In genomic region chrX:101256603-101257002, GRCm38 (mm10) we compare ENCODE assay signal across 10 mouse cellular contexts. TPM values are rescaled to one million over a fixed set of nuclear protein-coding genes. Genes with fewer than 3 reads are reported as not detected.
DNase-seq lines count a peak whose midpoint lies in the region; ATAC-seq and TF ChIP-seq lines count a peak whose summit lies in the region.
"Had no signal": no experiment of that assay in that cellular context is flagged by ENCODE, and none has a peak within 500 bp of the region (broad histone marks: within the 10 kb centered on the region; RNA-seq: fewer than 3 reads in every experiment).

No protein-coding gene starts in this region.

- ATAC-seq in embryonic facial prominence, embryonic 12.5 days (ENCODE audit: insufficient number of reproducible peaks, insufficient read depth, low FRiP score, low TSS enrichment), result no peak
- no peak for ATAC-seq in monocyte, adult 5-6 weeks (replicated peaks; ENCODE audit: insufficient number of reproducible peaks, low FRiP score, low TSS enrichment, poor library complexity, severe bottlenecking)
- no peak for ATAC-seq in inflammation-experienced regulatory T-cells, adult 6 months
- ATAC-seq: forebrain, embryonic 13.5 days had no signal

- 86% methylated on average over 13 of the region's 13 CpGs for WGBS in embryonic facial prominence, embryonic 12.5 days

- no peaks in the 10 kb centered on the region for H3K9me3 ChIP-seq in CH12.LX (replicated peaks; ENCODE audit: low read length)
- H3K9me3 ChIP-seq in embryonic facial prominence, embryonic 12.5 days, result no peaks in the 10 kb centered on the region
- H3K9me3 ChIP-seq: forebrain, embryonic 13.5 days; lung, embryonic 15.5 days had no signal

- H3K79me2 ChIP-seq in CH12.LX (replicated peaks; ENCODE audit: control insufficient read depth, extremely low read depth, insufficient read depth, poor library complexity, severe bottlenecking), result no peaks in the 10 kb centered on the region

- TF ChIP-seq EP300 in CH12.LX (IDR thresholded peaks at IDR 0.05; ENCODE audit: low read length), result no peak

- no peaks in the 10 kb centered on the region for H3K27me3 ChIP-seq in CH12.LX (replicated peaks)
- H3K27me3 ChIP-seq in embryonic facial prominence, embryonic 12.5 days, result no peaks in the 10 kb centered on the region; the same call in 1 of the 2 replicates
- H3K27me3 ChIP-seq: forebrain, embryonic 13.5 days; lung, embryonic 15.5 days had no signal

- intact Hi-C loops in heart, postnatal 14 days (cut with DNase I), result no loop called here

- dilution Hi-C loops in CH12.LX (cut with MboI; ENCODE audit: extremely low pct_ligation_motif_present, extremely low pct_unique_long_range_greater_than_20kb, low sequenced_read_pairs), result no loop called here

- no peak overlapping the region for H3K9ac ChIP-seq in CH12.LX (ENCODE audit: insufficient read depth, low read depth)
- no peak overlapping the region for H3K9ac ChIP-seq in embryonic facial prominence, embryonic 12.5 days
- H3K9ac ChIP-seq: forebrain, embryonic 13.5 days; lung, embryonic 15.5 days had no signal

- no peak for TF ChIP-seq POLR2A in CH12.LX (IDR thresholded peaks at IDR 0.05; ENCODE audit: low read depth, low read length)

- no peak overlapping the region for H3K27ac ChIP-seq in CH12.LX (ENCODE audit: insufficient read depth, low read depth)
- H3K27ac ChIP-seq in embryonic facial prominence, embryonic 12.5 days, result no peak overlapping the region
- H3K27ac ChIP-seq: forebrain, embryonic 13.5 days; lung, embryonic 15.5 days had no signal

- DNase-seq in heart, postnatal 14 days, result peak; percentile 15 to 25
- no peak for DNase-seq in heart, adult 18-20 months
- DNase-seq in CH12.LX (ENCODE audit: extremely low read depth), result no peak
- DNase-seq in lung, postnatal 36 days, result peak; percentile 50
- no peak for DNase-seq in layer of hippocampus, adult 18-20 months (ENCODE audit: low spot score in 2 of 2)

- peak; percentile 29 for TF ChIP-seq RAD21 in CH12.LX (IDR thresholded peaks at IDR 0.05; ENCODE audit: low read depth, low read length)

- in situ Hi-C loops in CH12.LX (cut with MboI; ENCODE audit: low pct_ligation_motif_present, low pct_unique_long_range_greater_than_20kb, low sequenced_read_pairs), result no loop called here

- peaks cover 3 to 18% of the 10 kb centered on the region in 2 experiments; a peak in 3 of 4 replicates for H3K4me1 ChIP-seq in CH12.LX (ENCODE audit: control insufficient read depth in 1 of 2, insufficient read depth in 2 of 2)
- H3K4me1 ChIP-seq in embryonic facial prominence, embryonic 12.5 days, result peaks cover 11% of the 10 kb centered on the region; the same call in 1 of the 2 replicates

- no peak overlapping the region for H3K4me3 ChIP-seq in CH12.LX (replicated peaks in 1 of 3; ENCODE audit: low read depth in 2 of 3, low read length in 2 of 3, poor library complexity in 1 of 3)
- H3K4me3 ChIP-seq in embryonic facial prominence, embryonic 12.5 days, result no peak overlapping the region
- H3K4me3 ChIP-seq: forebrain, embryonic 13.5 days had no signal

- no peak overlapping the region for H3K4me2 ChIP-seq in CH12.LX (ENCODE audit: insufficient read depth, low read depth, poor library complexity, severe bottlenecking)
- H3K4me2 ChIP-seq in embryonic facial prominence, embryonic 12.5 days (replicated peaks), result peak overlapping the region; percentile 57

- peak in 1 of 2 experiments; percentile 56; a peak in 2 of 4 replicates for TF ChIP-seq CTCF in CH12.LX (conservative IDR thresholded peaks at IDR 0.05 in 1 of 2, IDR thresholded peaks at IDR 0.05 in 1 of 2; ENCODE audit: low read depth in 2 of 2, low read length in 2 of 2)

- H3K36me3 ChIP-seq in CH12.LX (replicated peaks in 1 of 2; ENCODE audit: control insufficient read depth in 1 of 2, insufficient read depth in 1 of 2, low read length in 1 of 2), result peaks cover 21 to 36% of the 10 kb centered on the region in 2 experiments
- H3K36me3 ChIP-seq in embryonic facial prominence, embryonic 12.5 days, result peaks cover 10% of the 10 kb centered on the region; the same call in 1 of the 2 replicates
- H3K36me3 ChIP-seq: lung, embryonic 15.5 days had no signal

TF ChIP-seq in CH12.LX, 34 proteins besides CTCF, POLR2A, EP300 and RAD21:
- no peak for TF ChIP-seq USF2 (conservative IDR thresholded peaks at IDR 0.05; ENCODE audit: low read depth, low read length)
- TF ChIP-seq KAT2A (IDR thresholded peaks at IDR 0.05; ENCODE audit: insufficient replicate concordance, low read length), result no peak
- no peak for TF ChIP-seq TBP (conservative IDR thresholded peaks at IDR 0.05; ENCODE audit: low read depth, low read length)
- 0 out of 2 replicates have a peak, but pooled peaks have one; percentile 13 for TF ChIP-seq BHLHE40 (IDR thresholded peaks at IDR 0.05; ENCODE audit: low read depth, low read length)
- TF ChIP-seq HCFC1 (IDR thresholded peaks at IDR 0.05; ENCODE audit: low read depth, low read length), result no peak
- peak; percentile 25 for TF ChIP-seq SMC3 (IDR thresholded peaks at IDR 0.05; ENCODE audit: low read depth, low read length)
- TF ChIP-seq PAX5 (IDR thresholded peaks at IDR 0.05; ENCODE audit: low read length), result no peak
- no peak for TF ChIP-seq ZC3H11A (IDR thresholded peaks at IDR 0.05; ENCODE audit: low read depth, low read length)

RNA-seq across cellular contexts. Expression of gene Foxo4, which starts 2.3 kb away (rescaled TPM):
- total RNA-seq in heart, postnatal 14 days (2021), result 10 to 100 TPM; 42.3 to 43.2 TPM
- 10 to 100 TPM; 59.9 to 64.4 TPM for total RNA-seq in heart, adult 18-20 months (2021)
- total RNA-seq in CH12.LX (2012; rRNA removed), result 7.9 and 8.2 TPM in 2 replicates
- 7.4 and 9.0 TPM in 2 replicates for total RNA-seq in CH12.LX (2014; rRNA removed)
- polyA plus RNA-seq in CH12.LX (2012; ENCODE audit: insufficient read length, low read depth), result 10.5 and 10.8 TPM in 2 replicates
- polyA plus RNA-seq in embryonic facial prominence, embryonic 12.5 days (2016; fragmentation: Nextera tagmentation; extraction: Ambion mirVana), result 2.6 and 3.4 TPM in 2 replicates
- total RNA-seq in monocyte, adult 5-6 weeks (2017), result 14.0 to 20.8 TPM (median 14.5 TPM) in 3 replicates
- polyA plus RNA-seq in inflammation-experienced regulatory T-cells, adult 6 months (2017; shearing (Covaris generic)), result 1 to 10 TPM; 3.6 to 4.7 (median 4.7) TPM
- total RNA-seq in layer of hippocampus, adult 18-20 months (2021), result 10 to 100 TPM; 23.3 to 25.3 TPM

RNA-seq across cellular contexts. Expression of gene Gm614, which starts 7.2 kb away (rescaled TPM):
- under 1 TPM; 0.32 to 0.38 TPM for total RNA-seq in heart, postnatal 14 days (2021)
- not detected for total RNA-seq in heart, adult 18-20 months (2021)
- total RNA-seq in CH12.LX (2012; rRNA removed), result 0.25 and 0.64 TPM in 2 replicates
- 1.2 and 1.3 TPM in 2 replicates for total RNA-seq in CH12.LX (2014; rRNA removed)
- 6.0 and 6.5 TPM in 2 replicates for polyA plus RNA-seq in CH12.LX (2012; ENCODE audit: insufficient read length, low read depth)
- polyA plus RNA-seq in embryonic facial prominence, embryonic 12.5 days (2016; fragmentation: Nextera tagmentation; extraction: Ambion mirVana), result not detected in 2 replicates
- 10.8 to 15.8 TPM (median 13.4 TPM) in 3 replicates for total RNA-seq in monocyte, adult 5-6 weeks (2017)
- 1 to 10 TPM in 2 of 3 experiments, not detected in 1; 2.1 to 2.6 TPM for polyA plus RNA-seq in inflammation-experienced regulatory T-cells, adult 6 months (2017; shearing (Covaris generic))
- total RNA-seq in layer of hippocampus, adult 18-20 months (2021), result not detected
- polyA plus RNA-seq: forebrain, embryonic 13.5 days; lung, embryonic 15.5 days had no signal

RNA-seq across cellular contexts. Expression of gene Il2rg, which starts 11.5 kb away (rescaled TPM):
- 10 to 100 TPM; 11.5 to 19.4 TPM for total RNA-seq in heart, postnatal 14 days (2021)
- 10 to 100 TPM; 10.5 to 15.1 TPM for total RNA-seq in heart, adult 18-20 months (2021)
- total RNA-seq in CH12.LX (2012; rRNA removed), result 64.1 and 82.6 TPM in 2 replicates
- total RNA-seq in CH12.LX (2014; rRNA removed), result 80.3 and 88.0 TPM in 2 replicates
- polyA plus RNA-seq in CH12.LX (2012; ENCODE audit: insufficient read length, low read depth), result 261 and 294 TPM in 2 replicates
- polyA plus RNA-seq in embryonic facial prominence, embryonic 12.5 days (2016; fragmentation: Nextera tagmentation; extraction: Ambion mirVana), result 5.4 and 5.5 TPM in 2 replicates
- 206 to 400 TPM (median 270 TPM) in 3 replicates for total RNA-seq in monocyte, adult 5-6 weeks (2017)
- polyA plus RNA-seq in inflammation-experienced regulatory T-cells, adult 6 months (2017; shearing (Covaris generic)), result 1,000 to 10,000 TPM; 1,580 to 1,755 (median 1,720) TPM
- total RNA-seq in layer of hippocampus, adult 18-20 months (2021), result under 1 TPM; 0.74 to 0.79 TPM

RNA-seq across cellular contexts. Expression of gene Gm20489, which starts 12.2 kb away (rescaled TPM):
- not detected for total RNA-seq in heart, postnatal 14 days (2021)
- not detected for total RNA-seq in heart, adult 18-20 months (2021)
- total RNA-seq in CH12.LX (2012; rRNA removed), result not detected in 2 replicates
- not detected in 2 replicates for total RNA-seq in CH12.LX (2014; rRNA removed)
- polyA plus RNA-seq in CH12.LX (2012; ENCODE audit: insufficient read length, low read depth), result 0.30 TPM in 1 of 2 replicates, not detected in the other
- polyA plus RNA-seq in embryonic facial prominence, embryonic 12.5 days (2016; fragmentation: Nextera tagmentation; extraction: Ambion mirVana), result not detected in 2 replicates
- not detected in 3 replicates for total RNA-seq in monocyte, adult 5-6 weeks (2017)
- polyA plus RNA-seq in inflammation-experienced regulatory T-cells, adult 6 months (2017; shearing (Covaris generic)), result 1 to 10 TPM in 1 of 3 experiments, not detected in 2; 1.3 TPM
- not detected for total RNA-seq in layer of hippocampus, adult 18-20 months (2021)
- polyA plus RNA-seq: forebrain, embryonic 13.5 days; lung, embryonic 15.5 days had no signal

RNA-seq across cellular contexts. Expression of gene Med12, which starts 17.2 kb away (rescaled TPM):
- total RNA-seq in heart, postnatal 14 days (2021), result 10 to 100 TPM; 22.5 to 25.8 TPM
- total RNA-seq in heart, adult 18-20 months (2021), result 10 to 100 TPM; 13.5 to 19.1 TPM
- total RNA-seq in CH12.LX (2012; rRNA removed) (35.7 and 40.3 TPM in 2 replicates), CH12.LX (2014; rRNA removed) (15.5 and 15.7 TPM in 2 replicates)
- polyA plus RNA-seq in CH12.LX (2012; ENCODE audit: insufficient read length, low read depth), result 45.1 and 66.4 TPM in 2 replicates
- polyA plus RNA-seq in embryonic facial prominence, embryonic 12.5 days (2016; fragmentation: Nextera tagmentation; extraction: Ambion mirVana), result 37.2 and 39.4 TPM in 2 replicates
- 42.5 to 73.8 TPM (median 57.7 TPM) in 3 replicates for total RNA-seq in monocyte, adult 5-6 weeks (2017)
- polyA plus RNA-seq in inflammation-experienced regulatory T-cells, adult 6 months (2017; shearing (Covaris generic)), result 10 to 100 TPM; 55.5 to 98.4 (median 75.3) TPM
- total RNA-seq in layer of hippocampus, adult 18-20 months (2021), result 10 to 100 TPM; 21.6 to 27.6 TPM

Comparison
In these comparisons a context has a peak if more than half of its experiments do, and no peak if none do; other contexts are left out.
1. DNase-seq: peak in heart, postnatal 14 days (2 of 2) and lung, postnatal 36 days (single experiment); none in heart, adult 18-20 months (0 of 2), CH12.LX (single experiment) and layer of hippocampus, adult 18-20 months (0 of 2).
2. RNA of gene Il2rg, which starts 11.5 kb away (total RNA-seq): 206 to 400 TPM in monocyte, adult 5-6 weeks, 64.1 to 88.0 TPM in CH12.LX, 11.5 to 19.4 TPM in heart, postnatal 14 days and 10.5 to 15.1 TPM in heart, adult 18-20 months; 0.74 to 0.79 TPM in layer of hippocampus, adult 18-20 months; every median in the first group is over 4 times any median in the second.